Mouse (Mus musculus) kidney, postnatal 0 days (tissue): ENCODE results near the gene Lipe. TPM values are rescaled to one million over a fixed set of nuclear protein-coding genes. Genes with fewer than 3 reads are reported as not detected.

Experiments
- ATAC-seq: fragments of 200-750 bp; cut with Nextera tagmentation; replicated peaks from 2 replicates; pipeline ENCODE4 v1.8.0; 2017; ENCODE audit warnings: low read depth, moderate number of reproducible peaks, moderate TSS enrichment, moderate library complexity; ENCODE audit not compliant: low FRiP score
- DNase-seq: peaks from one replicate; pipeline ENCODE4 v3.0.0-alpha.2; 2016; ENCODE audit warnings: low spot score
- H3K27ac ChIP-seq: fragments of 300-500 bp; sonication (generic); 2 replicates; pipeline ENCODE4 v1.5.1; 2014; ENCODE audit warnings: mild to moderate bottlenecking
- H3K27me3 ChIP-seq: fragments of 300-500 bp; sonication (generic); 2 replicates; pipeline ENCODE4 v1.6.1; 2014; ENCODE audit warnings: low read length, mixed read lengths; ENCODE audit not compliant: insufficient read depth
- H3K36me3 ChIP-seq: fragments of 300-500 bp; sonication (generic); 2 replicates; pipeline ENCODE4 v1.6.1; 2014; ENCODE audit warnings: low read length, mixed read lengths; ENCODE audit not compliant: insufficient read depth
- H3K4me1 ChIP-seq: fragments of 300-500 bp; sonication (generic); replicated peaks from 2 replicates; pipeline ENCODE4 v1.6.1; 2014; ENCODE audit warnings: antibody characterized with exemption, low read length, mixed read lengths; ENCODE audit not compliant: insufficient read depth
- H3K4me2 ChIP-seq: fragments of 300-500 bp; sonication (generic); 2 replicates; pipeline ENCODE4 v1.6.1; 2014; ENCODE audit warnings: mild to moderate bottlenecking, low read length, moderate library complexity, mixed read lengths
- H3K4me3 ChIP-seq: fragments of 300-500 bp; sonication (generic); replicated peaks from 2 replicates; pipeline ENCODE4 v1.5.1; 2014; ENCODE audit warnings: low read depth, low read length
- H3K9ac ChIP-seq: fragments of 300-500 bp; sonication (generic); 2 replicates; pipeline ENCODE4 v1.6.1; 2014; ENCODE audit warnings: low read depth, low read length
- H3K9me3 ChIP-seq: fragments of 300-500 bp; sonication (generic); replicated peaks from 2 replicates; pipeline ENCODE4 v1.6.1; 2016; ENCODE audit warnings: low read length, inconsistent platforms, mixed read lengths
- CTCF ChIP-seq: IDR thresholded peaks from 2 replicates; pipeline ENCODE4 v1.5.1; 2016; ENCODE audit warnings: antibody characterized with exemption, low read depth, mild to moderate bottlenecking, moderate library complexity
- WGBS: fragments of 180-500 bp; shearing (Covaris S2); extraction: QIAGEN DNeasy Blood & Tissue Kit; methylation state at CpG from one replicate; pipeline ENCODE4 v1.1.7; 2014; 5-methylcytosine and 5-hydroxymethylcytosine counted together
- polyA plus RNA-seq: library from polyadenylated mRNA; unstranded; fragments of >200 nt; fragmentation: Nextera tagmentation; extraction: Ambion mirVana; gene quantifications from 2 replicates; pipeline ENCODE4 v1.2.1, GENCODE M21; 2015

Gene Lipe
- polyA plus RNA-seq, 1 experiment from 2014 or later: 6.4 TPM

DNA sequence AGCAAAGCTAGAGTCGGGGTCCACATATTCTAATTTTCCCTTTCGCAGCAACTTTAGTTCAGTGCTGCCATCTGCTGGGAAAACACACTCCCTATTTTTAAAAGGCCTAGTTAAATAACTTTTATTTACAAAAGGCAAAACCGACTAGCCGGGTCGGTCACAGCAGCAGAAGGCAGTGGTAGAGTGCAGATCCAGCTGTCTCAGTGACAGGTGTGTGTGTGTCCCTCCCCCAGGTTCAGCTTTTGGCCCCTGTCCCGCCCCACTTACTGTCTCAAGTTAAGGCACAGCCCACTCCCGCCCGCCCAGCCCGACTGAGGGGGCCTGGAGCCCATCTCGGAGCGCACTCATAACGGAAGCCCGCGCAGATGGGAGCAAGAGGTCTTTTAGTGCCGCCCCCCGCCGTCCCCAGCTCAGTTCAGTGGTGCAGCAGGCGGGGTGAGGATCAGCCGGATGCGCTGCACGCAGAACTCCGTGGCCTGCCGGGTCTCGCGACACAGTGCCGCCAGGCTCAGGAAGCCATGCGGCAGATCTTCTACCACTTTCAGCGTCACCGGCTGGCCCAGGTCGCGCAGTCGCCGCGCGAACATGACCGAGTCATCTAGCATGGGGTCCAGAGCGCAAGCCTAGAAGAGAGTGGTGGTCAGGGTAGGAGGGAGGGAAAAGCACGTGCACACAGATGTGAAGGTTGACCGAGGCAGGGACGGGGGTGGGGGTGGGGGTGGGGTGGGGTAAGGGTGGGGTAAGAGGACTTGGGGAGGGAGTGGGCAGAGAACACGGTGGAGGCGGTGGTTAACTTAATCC is 18.8 kb downstream of the Lipe start:
- H3K27me3 ChIP-seq: no peaks in the 10 kb centered on the region
- DNase-seq (peak; percentile 88), ATAC-seq (peak; percentile 55)
- peak overlapping the region; percentile 36 for H3K9ac ChIP-seq
- H3K4me1 ChIP-seq: no peaks in the 10 kb centered on the region
- peaks cover 16% of the 10 kb centered on the region; the same call in 1 of the 2 replicates for H3K36me3 ChIP-seq
- 4% methylated on average over 40 of the region's 42 CpGs for WGBS
- TF ChIP-seq CTCF: peak; percentile 71
- H3K4me3 ChIP-seq: peak overlapping the region; percentile 22; the same call in 1 of the 2 replicates
- H3K4me2 ChIP-seq: peak overlapping the region; percentile 55
- no peaks in the 10 kb centered on the region for H3K9me3 ChIP-seq
- H3K27ac ChIP-seq: no peak overlapping the region

DNA sequence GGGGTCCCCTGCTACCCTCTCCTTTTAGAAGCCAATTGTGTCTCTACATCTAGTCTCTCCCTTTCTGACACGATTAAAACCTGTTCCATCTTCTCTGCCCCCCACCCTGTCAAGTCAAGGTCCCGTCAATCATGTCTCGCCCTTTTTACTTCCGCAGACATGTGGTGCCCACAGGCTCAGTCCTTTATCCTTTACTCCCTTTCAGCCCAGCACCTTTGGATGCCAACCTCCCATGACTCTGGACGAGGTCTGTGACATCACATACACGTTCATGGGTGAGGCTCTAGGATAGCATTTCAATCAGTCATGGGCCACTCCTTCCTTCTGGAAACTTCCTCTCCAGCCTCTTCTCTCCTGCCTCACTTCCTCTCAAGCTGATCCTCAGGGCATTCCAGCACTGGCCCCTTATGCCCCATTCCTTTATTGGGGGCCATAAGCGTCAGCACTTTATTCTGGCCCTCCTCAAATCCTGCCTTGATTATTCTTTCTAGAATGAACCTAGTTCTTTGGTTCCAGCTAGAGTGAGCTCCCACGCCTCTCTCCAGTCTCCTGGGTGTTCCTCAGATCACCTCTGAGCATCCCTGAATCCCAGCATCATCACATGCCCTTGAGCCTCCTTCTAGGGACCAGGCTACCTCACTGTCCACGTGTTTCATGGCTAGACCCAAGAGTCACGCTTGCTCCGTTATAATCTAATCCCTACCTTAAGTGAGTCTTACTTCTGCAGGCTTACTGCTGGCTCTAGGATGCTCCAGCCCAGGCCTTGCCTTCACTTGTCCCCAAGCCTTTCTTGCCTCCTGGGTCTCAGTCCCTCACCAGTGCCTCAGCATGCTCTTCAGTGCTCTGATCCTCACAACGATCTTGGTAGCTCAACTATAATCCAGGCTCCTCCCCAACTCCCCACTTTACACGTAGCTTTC is 20.1 kb downstream of the Lipe start:
- Histone ChIP-seq H3K27ac (no peak overlapping the region), H3K9me3 (no peaks in the 10 kb centered on the region), H3K4me1 (no peaks in the 10 kb centered on the region), H3K36me3 (peaks cover 8% of the 10 kb centered on the region; the same call in 1 of the 2 replicates), H3K9ac (no peak overlapping the region), H3K27me3 (no peaks in the 10 kb centered on the region), H3K4me2 (no peak overlapping the region), H3K4me3 (no peak overlapping the region)
- 77% methylated on average over 13 of the region's 13 CpGs for WGBS
- ATAC-seq (no peak), DNase-seq (no peak)
- TF ChIP-seq CTCF: no peak

- no peak overlapping the region for H3K27ac ChIP-seq
- peak; percentile 9; the same call in 1 of the 2 replicates for ATAC-seq
- no peak overlapping the region for H3K9ac ChIP-seq
- 46% methylated on average over 8 of the region's 8 CpGs for WGBS
- TF ChIP-seq CTCF: peak; percentile 52
- no peaks in the 10 kb centered on the region for H3K27me3 ChIP-seq
- DNase-seq: peak; percentile 37
- H3K4me2 ChIP-seq: peak overlapping the region; percentile 49
- no peak overlapping the region for H3K4me3 ChIP-seq
- no peaks in the 10 kb centered on the region for H3K4me1 ChIP-seq
- H3K36me3 ChIP-seq: peaks cover 8% of the 10 kb centered on the region; the same call in 1 of the 2 replicates
- no peaks in the 10 kb centered on the region for H3K9me3 ChIP-seq
Observed at GRCm38 (mm10) chr7:25377100-25377700, 21.3 kb downstream of the Lipe start.

DNA sequence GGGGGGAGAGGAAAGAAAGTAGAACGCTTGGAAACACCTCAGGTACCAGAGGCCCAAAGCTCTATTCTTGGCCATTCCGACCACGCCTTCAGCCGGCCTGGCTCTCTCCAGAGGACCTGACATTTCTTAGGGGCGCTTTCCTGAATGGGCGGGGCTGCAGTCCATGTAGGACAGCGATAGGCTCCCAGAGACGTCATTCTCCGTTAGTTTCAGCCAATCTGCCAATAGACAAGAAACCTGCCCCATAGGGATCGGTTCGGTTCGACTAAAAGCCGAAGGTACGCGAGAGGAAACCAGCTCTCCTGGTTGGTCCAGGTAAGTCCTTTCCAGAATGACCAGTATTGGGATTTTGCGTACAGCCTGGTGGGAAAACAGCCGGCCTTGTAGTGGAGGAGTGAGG is 22.0 kb downstream of the Lipe start:
- peak; percentile 84 for DNase-seq
- Histone ChIP-seq H3K9ac (no peak overlapping the region), H3K27ac (no peak overlapping the region), H3K4me2 (peak overlapping the region; percentile 49), H3K4me1 (no peaks in the 10 kb centered on the region), H3K27me3 (no peaks in the 10 kb centered on the region), H3K36me3 (peaks cover 5% of the 10 kb centered on the region; the same call in 1 of the 2 replicates), H3K4me3 (peak overlapping the region; percentile 20), H3K9me3 (no peaks in the 10 kb centered on the region)
- peak; percentile 47 for ATAC-seq
- WGBS: 3% methylated on average over 17 of the region's 17 CpGs
- TF ChIP-seq CTCF: no peak

GRCm38 (mm10) chr7:25372441-25372840 is 26.1 kb downstream of the Lipe start:
- no peaks in the 10 kb centered on the region for H3K4me1 ChIP-seq
- H3K27ac ChIP-seq: no peak overlapping the region
- peaks cover 7% of the 10 kb centered on the region for H3K27me3 ChIP-seq
- no peaks in the 10 kb centered on the region for H3K36me3 ChIP-seq
- ATAC-seq (no peak), DNase-seq (no peak)
- no peaks in the 10 kb centered on the region for H3K9me3 ChIP-seq
- H3K9ac ChIP-seq: no peak overlapping the region
- H3K4me3 ChIP-seq: no peak overlapping the region
- no peak for TF ChIP-seq CTCF
- WGBS: 85% methylated on average over 5 of the region's 5 CpGs
- no peak overlapping the region for H3K4me2 ChIP-seq
